Mouse (Mus musculus): Measurements from ENCODE around the gene Pvalb. TPM values are rescaled to one million over a fixed set of nuclear protein-coding genes. Genes with fewer than 3 reads are reported as not detected.
A peak's percentile ranks its signal among the peaks of the same experiment; 100 is the strongest.

Gene Pvalb
- total RNA-seq, 4 experiments from 2014 or later = 12,380 to 17,080 (median 15,669) TPM

DNA sequence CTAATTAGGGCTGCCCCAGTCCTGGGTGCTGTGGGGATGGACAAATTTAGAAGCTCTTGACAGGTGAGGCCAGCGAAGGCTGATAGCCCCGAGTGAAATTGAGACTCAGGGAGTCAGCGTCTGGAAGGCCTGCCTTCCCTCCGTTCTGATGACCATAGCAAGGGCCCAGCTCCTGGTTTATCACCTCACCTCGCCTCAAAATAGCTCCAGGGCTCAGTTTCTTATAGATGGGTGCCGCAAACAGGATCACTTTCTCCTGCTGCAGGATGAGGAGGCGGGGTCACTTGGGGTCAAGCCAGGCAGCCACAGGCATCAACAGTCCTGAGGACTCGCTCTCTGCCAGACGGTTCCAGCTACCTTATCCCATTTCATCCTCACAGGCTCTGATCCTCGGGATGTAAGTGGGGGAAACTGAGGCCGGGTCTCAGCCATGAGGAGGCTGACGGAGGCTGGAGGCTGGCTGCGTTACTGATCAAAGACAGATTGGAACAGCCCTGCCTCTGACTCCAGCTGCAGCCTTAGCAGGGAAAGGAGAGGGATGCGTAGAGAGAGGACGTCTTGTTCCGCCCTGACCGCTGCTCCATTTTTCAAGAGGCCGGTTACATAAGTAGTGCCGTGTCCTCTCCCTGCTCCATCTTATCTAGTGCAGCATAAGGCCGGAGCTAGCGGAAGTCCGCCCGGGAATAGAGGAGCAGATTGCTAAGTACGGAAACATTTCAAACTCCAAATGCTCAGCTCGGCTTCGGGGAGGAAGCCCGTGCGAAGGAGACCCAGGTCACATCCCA is 10.9 kb downstream of the Pvalb start:
- DNase-seq (ENCODE audit: low spot score in 2 of 2) = peak; percentile 66 to 79

DNA sequence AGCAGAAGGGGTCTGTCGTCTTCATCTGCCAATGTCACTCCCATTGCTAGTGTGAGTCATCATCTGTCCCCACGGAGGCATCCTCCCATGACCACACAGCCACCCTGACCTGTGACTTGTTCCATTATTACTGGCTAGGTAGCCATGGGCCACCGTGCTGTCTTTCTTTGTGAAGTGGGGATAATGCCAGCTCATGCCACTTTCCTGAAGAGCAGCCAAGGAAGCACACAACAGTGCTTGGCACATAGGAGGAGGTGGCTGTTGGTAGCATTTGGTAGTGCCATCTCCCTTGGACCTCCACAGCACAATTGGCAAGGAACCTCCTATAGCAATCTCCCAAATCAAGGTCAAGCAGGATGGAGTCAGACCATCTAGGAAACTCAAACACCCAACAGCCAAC is 11.9 kb downstream of the Pvalb start:
- DNase-seq (ENCODE audit: low spot score in 2 of 2) = no peak

- no peak for DNase-seq (ENCODE audit: low spot score in 2 of 2)
These were observed 16.6 kb downstream of the Pvalb start for GRCm38 (mm10) chr15:78189636-78190035.

DNA sequence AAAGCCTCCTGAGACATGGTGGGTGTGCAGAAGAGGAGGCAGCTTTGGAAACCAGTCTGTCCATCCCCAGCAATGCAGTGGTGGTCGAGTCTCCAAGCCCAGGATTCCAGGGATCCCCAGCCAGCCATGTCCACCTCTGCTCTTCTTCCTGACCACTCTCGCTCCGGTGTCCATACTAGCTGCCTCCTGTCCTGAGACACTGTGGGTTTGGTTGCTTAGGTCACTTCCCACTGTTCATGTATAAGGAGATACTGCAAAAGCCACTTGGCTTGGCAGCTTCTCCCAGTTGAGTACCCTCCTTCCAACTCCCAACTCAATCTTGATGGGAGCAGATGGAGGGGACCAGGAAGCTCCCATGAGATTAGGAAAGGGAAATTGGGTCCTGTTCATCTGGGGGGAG is 17.7 kb downstream of the Pvalb start:
- DNase-seq (ENCODE audit: low spot score in 2 of 2) = no peak

DNA sequence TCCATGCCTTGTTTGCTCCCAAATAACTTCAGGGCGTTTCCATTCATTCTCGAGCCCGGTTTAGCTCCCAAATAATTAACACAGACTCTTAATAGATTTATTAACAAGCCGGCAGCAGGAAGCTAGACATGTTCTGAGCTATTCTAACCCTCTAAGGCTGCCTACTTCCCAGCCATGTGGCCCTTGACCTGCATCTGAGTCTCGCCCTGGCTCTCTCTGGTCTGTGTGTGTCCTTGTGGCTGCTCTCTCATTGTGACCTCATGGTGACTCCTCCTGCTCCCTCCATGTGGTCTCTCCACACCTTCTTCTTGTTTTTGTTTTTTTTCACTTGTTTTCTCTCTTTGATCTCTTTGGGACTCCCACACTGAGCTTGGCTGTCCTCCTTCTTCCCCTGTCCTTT is 19.3 kb downstream of the Pvalb start:
- DNase-seq (ENCODE audit: low spot score in 2 of 2) = no peak

DNA sequence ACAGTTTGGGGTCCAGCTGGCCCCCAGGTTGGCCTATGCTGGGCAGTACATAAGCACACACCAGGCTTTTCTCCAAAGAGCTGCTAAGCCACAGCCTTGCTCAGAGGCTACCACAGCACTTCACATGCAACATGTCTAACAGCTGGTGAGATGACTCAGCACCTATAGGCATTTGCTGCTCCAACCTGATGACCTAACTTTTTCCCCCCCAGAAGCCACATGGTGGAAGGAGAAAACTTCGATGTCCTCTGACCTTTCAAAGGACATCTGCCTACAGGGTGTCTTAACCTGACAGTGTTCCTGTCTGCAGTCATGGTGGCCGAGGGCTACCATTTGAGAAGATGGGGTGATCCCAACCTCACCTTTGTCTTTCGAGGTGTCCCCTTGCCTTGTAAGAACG is 20.6 kb downstream of the Pvalb start:
- DNase-seq (ENCODE audit: low spot score in 2 of 2) = no peak

- DNase-seq (ENCODE audit: low spot score in 2 of 2) = no peak
These were observed 21.3 kb downstream of the Pvalb start for GRCm38 (mm10) chr15:78184855-78185254.

GRCm38 (mm10) chr15:78181701-78182405 is 24.3 kb downstream of the Pvalb start:
- no peak for DNase-seq (ENCODE audit: low spot score in 2 of 2)

DNA sequence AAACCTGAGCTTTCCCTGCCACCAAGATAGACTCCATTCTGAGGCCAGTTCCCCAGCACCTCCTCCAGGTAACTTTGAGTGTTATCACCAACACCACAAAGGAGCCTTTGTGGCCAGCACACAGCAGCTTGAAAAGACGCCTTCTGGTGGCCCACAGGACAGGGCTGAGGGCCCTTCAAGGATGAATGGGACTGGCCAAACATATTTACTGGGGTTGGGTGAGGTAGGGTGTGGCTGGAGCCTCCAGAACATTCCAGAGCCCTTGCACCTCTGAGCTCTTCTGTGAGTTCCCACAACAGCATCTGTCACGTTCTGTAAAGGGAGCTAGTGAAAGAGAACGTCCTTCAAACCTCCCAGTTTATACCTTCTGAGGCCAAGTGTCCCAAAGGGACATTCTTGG is 26.4 kb downstream of the Pvalb start:
- no peak for DNase-seq (ENCODE audit: low spot score in 2 of 2)

DNA sequence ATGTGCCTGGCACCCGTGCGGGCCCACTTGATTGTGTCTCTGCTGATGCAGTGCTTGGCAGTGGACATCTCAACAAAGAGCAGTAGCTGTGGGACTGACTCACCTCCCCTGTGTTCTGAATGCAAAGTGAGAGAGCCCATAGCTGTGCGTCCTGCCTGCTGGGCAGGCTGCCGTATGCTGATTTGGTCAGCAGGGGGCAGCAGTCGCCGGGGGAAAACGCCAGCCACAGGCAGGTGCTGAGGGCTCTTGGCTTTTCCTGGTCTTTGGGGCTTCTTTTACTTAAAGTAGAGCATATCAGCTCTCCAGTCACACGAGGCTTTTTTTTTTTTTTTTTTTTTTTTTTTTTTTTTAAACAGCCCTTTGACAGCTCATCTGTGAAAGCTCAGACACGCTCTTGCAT is 27.8 kb downstream of the Pvalb start:
- peak in 1 of 2 experiments; percentile 58 for DNase-seq (ENCODE audit: low spot score in 2 of 2)

- no peak for DNase-seq (ENCODE audit: low spot score in 2 of 2)
These were observed 28.9 kb downstream of the Pvalb start for GRCm38 (mm10) chr15:78177257-78177656.

GRCm38 (mm10) chr15:78174887-78175245 is 31.3 kb downstream of the Pvalb start:
- DNase-seq (ENCODE audit: low spot score in 2 of 2) = no peak

GRCm38 (mm10) chr15:78173972-78174886 is 32.0 kb downstream of the Pvalb start, which contains the start of gene Ift27:
TSS of gene Ift27 (minus strand) at chr15:78174107.
- peak; percentile 96 to 98 for DNase-seq (ENCODE audit: low spot score in 2 of 2)

DNA sequence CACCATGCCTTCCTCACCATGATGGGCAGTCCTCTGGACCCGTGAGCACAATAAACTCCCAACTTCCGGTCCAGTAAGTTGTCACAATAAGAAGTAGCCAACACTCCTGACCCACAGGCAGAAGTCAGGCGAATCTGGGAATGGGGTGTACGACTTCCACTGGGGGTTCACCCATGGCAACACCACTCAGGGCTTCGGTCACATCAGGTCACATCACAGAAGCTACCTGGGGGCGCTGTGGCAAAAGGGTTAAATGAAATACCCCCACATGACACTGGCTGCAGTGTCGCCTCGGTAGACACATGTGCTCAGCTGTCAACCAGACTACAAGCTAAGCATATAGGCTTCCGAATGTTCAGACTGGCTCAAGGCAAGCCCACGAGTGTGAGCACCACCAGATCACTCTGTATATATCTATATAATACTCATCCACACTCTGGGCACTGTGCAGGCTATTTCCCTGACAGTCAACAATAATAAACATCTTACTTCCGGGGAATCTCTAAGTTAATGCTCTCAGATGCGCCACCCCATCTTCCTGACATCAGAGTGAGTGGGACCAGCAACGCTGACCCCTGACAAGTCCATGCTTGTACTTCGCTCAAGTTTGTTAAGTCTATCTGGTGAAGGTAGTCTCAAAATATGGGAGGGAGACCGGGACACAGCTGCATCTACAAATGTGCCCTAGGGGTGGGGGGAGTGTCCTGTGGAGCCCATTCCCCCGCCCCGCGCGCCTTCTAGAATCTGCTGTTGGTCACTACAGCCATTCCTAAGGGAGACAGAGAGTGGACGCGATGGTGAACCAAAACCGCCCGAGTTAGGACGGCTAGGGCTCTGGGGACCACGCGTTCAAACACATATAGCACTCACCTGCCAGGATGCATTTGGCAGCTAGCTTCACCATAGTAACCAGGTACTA is 33.0 kb downstream of the Pvalb start:
- no peak for DNase-seq (ENCODE audit: low spot score in 2 of 2)

GRCm38 (mm10) chr15:78172256-78172898 is 33.8 kb downstream of the Pvalb start:
- DNase-seq (ENCODE audit: low spot score in 2 of 2) = no peak

- no peak for DNase-seq (ENCODE audit: low spot score in 2 of 2)
These were observed 34.5 kb downstream of the Pvalb start for GRCm38 (mm10) chr15:78171651-78172050.

- no peak for DNase-seq (ENCODE audit: low spot score in 2 of 2)
These were observed 35.5 kb downstream of the Pvalb start for GRCm38 (mm10) chr15:78170708-78171107.

DNA sequence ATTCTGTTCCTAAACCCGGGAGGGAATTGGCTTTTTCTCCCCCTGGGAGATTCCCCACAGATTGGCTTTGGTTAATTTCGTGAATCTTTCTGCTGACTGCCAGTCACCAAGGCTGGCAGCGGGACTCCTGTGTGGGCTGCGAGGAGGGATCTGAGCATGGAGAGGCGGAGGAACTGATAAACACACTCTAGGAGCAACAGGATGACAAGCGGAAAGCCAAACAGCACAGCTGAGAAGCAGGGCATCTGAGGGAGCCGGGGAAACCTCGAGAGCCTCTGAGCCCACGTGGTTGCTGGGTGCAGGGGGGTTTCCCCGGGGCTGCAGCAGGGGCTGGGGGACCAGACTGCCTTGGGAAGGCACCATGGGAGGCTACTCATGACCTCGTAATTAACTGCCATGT is 36.6 kb downstream of the Pvalb start:
- DNase-seq (ENCODE audit: low spot score in 2 of 2) = no peak

DNA sequence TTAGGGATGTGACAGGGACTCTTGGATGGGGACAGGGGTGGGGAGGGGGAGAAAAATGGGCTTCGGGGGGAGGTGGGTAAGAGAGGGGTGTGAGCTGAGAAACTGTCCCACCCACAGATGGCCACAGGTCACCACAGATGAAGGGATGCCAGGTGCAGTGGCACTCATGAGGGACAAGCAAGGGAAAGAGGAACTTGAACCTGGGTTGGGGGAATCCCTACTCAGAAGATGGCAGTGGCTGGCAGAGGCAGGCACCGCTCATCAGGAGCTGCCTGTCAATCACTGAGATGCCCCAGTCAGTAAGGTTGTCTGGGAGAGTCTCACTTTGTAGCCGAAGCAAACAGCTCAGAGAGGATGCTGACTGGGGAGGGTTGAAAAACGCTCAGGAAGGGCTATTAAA is 40.9 kb downstream of the Pvalb start:
- no peak for DNase-seq (ENCODE audit: low spot score in 2 of 2)

DNA sequence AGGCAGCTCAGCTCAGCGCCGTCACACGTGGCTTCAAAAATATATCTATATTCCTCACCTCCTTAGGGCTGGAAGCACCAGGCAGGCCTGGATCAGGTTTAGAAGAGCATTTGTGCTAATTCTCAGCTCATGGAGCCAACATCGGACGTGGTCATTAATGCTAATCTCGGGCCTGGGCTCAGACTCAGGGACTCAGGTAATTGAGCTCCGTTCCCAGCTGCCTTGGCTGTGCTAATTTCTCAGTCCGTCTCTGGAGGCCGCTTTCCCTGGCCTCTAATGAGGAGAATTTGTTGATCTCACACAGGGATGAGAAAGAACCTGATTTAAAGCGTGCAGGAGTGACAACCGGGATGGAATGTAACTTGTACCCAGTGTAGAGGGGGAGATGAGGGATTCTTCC is 41.7 kb downstream of the Pvalb start:
- no peak for DNase-seq (ENCODE audit: low spot score in 2 of 2)

Data from gastrocnemius, adult 8-10 months (tissue).